Mouse (Mus musculus) retina, adult 2 months (tissue): ENCODE measurements around the gene Slc43a3.
"Not testable (repeated sequence)": the region's sequence is repeated elsewhere in the genome, so short reads cannot be mapped to it uniquely, and the experiment has no call there.

ENCODE experiments used
- DNase-seq: peaks from one replicate; pipeline ENCODE4 v3.0.0-alpha.2; 2012; ENCODE audit warnings: low read depth, low spot score

Gene Slc43a3

GRCm38 (mm10) chr2:84936474-84937429 is at the start of gene Slc43a3:
Gene Slc43a3, plus strand, starts transcription at chr2:84936579.
- no peak for DNase-seq

DNA sequence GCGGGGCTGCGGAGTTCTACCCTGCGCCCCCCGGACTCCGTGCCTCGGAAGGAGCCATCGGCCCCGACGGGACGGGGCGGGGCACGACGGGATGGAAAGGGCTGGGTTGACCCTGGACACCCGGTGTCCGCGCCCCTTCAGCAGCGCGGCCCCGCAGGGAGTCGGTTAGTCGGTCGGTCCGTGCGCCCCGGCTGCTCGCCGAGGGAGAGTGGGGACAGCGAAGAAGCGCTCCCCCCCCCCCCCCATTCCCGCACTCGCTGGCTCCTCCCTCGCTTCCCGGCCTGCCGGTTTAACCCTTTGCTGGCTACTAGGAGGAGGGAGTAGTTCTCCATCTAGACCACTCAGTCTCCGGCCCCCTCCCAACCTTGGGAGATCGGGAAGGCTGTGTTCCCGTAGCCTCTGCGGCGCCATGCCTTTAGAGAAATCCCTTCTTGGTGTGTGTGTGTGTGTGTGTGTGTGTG is 49.5 kb upstream of the Slc43a3 start:
- no peak for DNase-seq

DNA sequence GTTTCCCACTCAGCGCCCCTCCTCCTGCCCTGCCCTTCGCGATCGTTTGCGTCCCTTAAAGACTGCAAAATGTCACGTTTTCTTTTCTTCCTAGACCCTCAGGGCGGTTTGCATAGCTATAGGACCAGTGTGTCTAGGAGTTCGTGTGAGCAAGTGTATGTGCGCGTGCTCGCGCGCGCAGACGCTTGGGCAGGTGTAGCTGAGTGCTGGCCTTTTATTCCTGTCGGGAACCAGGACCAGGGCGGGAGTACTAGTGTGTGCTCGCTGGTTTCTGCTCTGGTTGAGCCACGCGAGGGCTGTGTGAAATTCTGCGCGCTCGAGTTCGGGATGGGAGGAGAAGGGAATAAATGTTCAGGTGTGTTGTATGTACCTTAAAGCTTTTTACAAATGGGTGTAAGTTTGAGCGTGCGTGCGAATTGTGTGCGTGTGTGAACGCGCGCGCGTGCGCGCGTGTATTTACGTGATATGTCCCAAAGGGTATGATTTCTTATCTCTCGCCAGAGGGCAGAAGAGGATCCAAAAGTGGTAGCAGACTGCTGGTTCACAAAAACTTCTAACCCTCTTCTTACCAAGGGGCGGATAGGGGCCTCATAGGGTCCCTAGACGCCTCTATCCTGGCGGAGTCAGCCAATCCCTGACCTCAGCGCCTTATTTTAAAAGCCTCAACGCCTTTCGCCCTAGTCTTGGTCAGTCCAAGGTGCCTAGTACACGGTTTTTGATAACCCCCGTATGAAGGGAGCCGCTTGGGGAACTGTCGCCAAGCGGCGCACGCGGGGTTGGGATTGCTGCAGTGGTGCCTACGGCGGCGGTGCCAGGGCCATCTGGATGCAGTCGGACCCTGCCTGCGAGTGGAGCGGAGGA is 48.7 kb upstream of the Slc43a3 start:
- no peak for DNase-seq

GRCm38 (mm10) chr2:84888657-84889315 is 47.6 kb upstream of the Slc43a3 start:
- no peak for DNase-seq

- no peak for DNase-seq
Measured at GRCm38 (mm10) chr2:84889316-84890044, 46.9 kb upstream of the Slc43a3 start.

- no peak for DNase-seq
Measured at GRCm38 (mm10) chr2:84890045-84890340, 46.4 kb upstream of the Slc43a3 start.

DNA sequence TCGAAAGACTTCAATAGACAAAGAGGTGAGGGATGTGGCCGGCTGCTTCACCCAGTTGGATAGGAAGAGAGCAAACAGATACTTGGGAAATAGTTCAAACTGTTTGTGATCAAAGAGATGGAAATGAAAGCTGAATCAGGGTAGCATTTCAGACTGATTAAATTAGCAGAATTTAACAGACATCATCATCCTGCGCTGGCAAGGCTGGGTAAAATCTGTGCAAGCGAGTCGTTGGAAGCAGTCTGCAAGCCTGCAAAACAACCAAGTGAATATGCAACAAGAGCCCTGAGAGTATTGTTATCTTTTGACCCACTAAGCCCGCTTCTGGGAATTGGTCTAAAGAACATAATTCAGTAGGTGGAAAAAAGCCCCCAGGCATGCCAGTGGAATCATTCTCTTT is 43.0 kb upstream of the Slc43a3 start:
- no peak for DNase-seq

DNA sequence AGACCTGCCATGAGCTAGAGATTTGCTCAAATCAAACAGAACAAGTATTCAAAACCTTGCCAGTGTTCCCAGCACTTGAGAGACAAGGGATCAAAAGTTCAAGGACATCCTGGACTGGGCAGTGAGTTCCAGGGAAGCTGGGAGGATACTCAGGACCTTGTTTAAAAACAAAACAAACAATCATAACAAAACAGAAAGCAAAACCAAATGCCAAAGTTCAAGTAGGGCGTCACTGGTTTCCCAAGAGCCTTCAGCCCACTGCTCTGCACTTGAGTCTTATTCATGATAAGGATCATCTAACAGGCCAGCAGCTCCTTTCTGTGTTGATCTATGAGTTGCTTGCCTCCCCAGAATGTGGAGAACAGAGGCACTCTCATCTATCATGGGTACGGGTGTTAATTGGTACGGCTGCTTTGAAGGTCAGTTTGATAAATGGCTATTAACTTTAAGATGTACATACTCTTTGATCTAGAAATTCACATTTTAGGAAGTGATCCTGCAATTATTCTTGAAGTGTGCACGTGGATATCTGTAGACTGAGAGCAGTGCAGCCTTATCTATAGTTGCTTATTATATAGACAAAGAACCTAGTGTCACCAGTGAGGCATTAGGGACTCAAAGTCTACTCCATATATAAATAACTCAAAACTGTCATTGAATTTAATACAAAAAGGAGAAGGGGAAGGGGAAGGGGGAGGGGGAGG is 40.7 kb upstream of the Slc43a3 start:
- DNase-seq, result no peak

DNA sequence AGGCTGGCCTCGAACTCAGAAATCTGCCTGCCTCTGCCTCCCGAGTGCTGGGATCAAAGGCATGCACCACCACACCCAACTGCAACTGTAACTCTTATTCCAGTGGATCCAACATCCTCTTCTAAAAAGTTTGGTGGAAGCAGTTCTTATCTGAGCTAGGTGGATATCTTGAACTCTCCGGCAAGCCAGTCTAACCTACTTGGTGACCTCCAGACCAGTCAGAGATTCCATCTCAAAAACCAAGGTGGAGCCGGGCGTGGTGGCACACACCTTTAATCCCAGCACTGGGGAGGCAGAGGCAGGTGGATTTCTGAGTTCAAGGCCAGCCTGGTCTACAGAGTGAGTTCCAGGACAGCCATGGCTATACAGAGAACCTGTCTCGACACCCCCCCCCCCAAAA is 39.7 kb upstream of the Slc43a3 start:
- not testable (repeated sequence) for DNase-seq

DNA sequence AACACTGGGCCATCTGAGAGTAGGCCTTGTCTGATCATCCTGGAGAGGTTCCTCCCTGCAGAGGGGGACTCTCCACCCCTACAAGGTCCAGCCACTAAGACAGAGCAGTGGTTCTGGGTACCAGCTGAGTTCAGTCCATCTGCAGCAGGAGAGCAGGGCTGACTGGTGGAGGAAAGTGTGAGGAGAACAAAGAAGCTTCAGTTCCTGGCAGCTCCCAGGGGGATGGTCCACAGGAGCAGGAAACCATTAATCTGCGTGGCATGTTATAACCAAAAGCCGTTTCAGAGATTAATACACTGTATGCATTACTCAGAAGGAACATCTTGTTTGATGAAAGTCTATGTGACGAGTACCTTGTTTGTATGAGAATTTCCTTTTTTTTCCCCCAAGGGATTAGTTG is 23.7 kb upstream of the Slc43a3 start:
- no peak for DNase-seq

DNA sequence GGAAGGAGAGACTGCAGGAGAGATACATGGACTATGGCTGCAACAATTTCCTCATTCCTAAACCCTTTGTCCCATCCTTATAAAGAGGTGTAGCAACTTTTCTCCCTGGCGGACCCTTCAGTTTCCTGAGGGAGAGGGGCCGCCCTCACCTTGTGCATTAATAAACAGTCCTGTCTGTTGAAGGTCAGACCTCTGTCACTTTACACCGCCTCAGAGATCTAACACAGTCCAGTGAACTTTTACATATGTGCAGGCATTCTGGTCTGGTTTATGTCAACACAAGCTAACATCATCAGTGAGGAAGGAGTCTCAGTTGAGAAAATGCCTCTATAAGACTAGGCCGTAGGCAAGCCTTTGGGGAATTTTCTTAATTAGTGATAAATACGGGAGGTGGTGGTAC is 22.5 kb upstream of the Slc43a3 start:
- DNase-seq, result no peak

- DNase-seq, result no peak
Measured at GRCm38 (mm10) chr2:84915330-84915729, 21.0 kb upstream of the Slc43a3 start.

- DNase-seq, result no peak
Measured at GRCm38 (mm10) chr2:84916548-84917320, 19.6 kb upstream of the Slc43a3 start.

DNA sequence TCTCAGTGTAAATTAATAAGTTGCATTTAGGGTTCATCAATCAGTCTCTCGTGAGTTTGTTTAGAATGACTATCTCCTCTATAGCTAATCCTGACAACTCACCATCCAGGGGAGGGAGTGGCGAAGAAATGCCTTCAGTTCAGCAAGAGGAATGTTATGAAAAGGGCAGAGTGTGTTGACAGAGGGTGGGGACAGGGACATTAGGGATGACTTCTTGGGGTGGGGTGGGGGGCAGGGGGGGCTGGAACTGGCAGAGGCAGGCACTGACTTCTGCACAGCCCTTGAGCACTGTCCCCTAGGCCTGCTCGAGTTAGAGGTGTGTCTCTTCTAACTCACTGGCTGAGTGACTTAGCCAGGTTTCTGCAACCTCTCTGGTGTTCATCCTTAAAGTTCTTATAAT is 18.2 kb upstream of the Slc43a3 start:
- no peak for DNase-seq

DNA sequence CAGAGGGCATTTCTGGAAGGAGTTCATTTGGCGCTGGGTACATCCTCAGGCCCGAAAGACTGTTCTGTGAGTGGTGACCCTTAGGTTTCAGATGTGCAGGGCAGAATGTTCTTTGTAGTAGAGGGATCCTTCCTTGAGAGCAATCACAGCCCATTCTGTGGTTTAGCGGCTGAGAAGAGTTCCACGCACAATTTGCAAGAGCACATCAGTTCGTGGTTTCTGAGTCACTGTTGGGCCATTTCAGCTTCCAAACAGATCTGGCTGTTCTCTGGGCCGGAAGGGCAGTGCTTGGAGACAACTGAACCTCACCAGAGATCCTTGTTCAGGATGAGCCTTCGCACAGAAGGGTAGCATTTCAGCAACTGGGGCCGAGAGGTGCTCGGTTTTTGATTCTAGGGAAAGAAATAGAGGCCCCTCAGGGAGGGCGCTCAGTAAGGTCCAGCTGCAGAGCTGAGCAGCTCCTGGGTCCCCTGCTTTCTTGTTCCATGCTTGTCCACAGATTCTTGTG is 16.7 kb upstream of the Slc43a3 start:
- DNase-seq, result no peak

- no peak for DNase-seq
Measured at GRCm38 (mm10) chr2:84930186-84930585, 6.2 kb upstream of the Slc43a3 start.

GRCm38 (mm10) chr2:84933992-84934648 is 2.3 kb upstream of the Slc43a3 start:
- DNase-seq, result no peak

- DNase-seq, result no peak
Measured at GRCm38 (mm10) chr2:84934649-84935007, 1.8 kb upstream of the Slc43a3 start.

GRCm38 (mm10) chr2:84935065-84935464 is 1.3 kb upstream of the Slc43a3 start:
- DNase-seq, result no peak
